Mouse (Mus musculus) megakaryocyte, embryonic 14.5 days (primary cell): ENCODE measurements around the gene Gm49398.

Experiments used
- FLI1 ChIP-seq: IDR thresholded peaks from 2 replicates; pipeline ENCODE4 v1.6.1; 2012; ENCODE audit warnings: low read length, inconsistent platforms, mixed read lengths
- GATA1 ChIP-seq: IDR thresholded peaks from 3 replicates; pipeline ENCODE4 v1.6.1; 2012; ENCODE audit warnings: mixed read lengths, low read length, inconsistent platforms, borderline replicate concordance

GRCm38 (mm10) chr13:61255258-61255657, 33.4 kb downstream of the Gm49398 start, which contains the start of gene Cts8:
- no peak for TF ChIP-seq GATA1
- no peak for TF ChIP-seq FLI1
